Mouse (Mus musculus): Measurements from ENCODE around the gene Ly6g6f.

DNA sequence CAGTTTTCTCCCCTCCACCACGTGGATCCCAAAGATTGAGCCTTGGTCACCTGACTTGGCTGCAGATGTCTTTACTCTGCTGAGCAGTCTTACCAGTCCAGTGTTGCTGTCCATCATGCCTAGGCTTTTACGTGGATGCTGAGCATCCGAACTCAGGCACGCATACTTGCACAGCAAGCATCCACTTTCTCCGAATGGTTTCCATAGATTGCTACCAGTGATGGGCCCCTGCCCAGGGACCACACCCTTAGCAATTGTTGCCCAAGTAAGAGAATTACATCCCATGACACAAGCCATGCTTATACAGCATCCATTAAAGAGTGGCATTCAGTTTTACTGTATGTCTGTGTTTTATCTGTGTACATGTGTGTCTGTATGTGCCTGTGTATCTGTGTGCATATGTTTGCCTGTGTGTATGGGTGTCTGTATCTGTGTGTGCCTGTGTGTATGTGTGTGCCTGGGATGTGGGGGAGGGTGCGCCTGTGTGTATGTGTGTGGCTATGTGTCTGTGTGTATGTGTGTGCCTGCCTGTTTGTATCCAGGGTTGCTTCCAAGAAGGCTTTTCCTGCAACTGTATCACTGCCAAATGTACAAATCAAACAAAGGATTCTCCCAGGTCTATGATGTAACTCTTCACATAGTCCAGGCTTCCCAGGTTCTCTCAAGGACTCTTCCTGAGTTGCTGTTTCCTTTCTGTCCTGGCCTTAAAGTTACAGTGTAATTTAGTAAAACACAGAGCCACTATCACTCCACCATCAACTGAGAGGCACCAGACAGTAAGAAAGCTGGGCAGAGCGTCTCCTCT, 29.5 kb downstream of the Ly6g6f start:
- TF ChIP-seq CTCF (IDR thresholded peaks at IDR 0.05; ENCODE audit: low read depth), result no peak
- TF ChIP-seq EP300 (optimal IDR thresholded peaks at IDR 0.05), result no peak

Data from stomach, postnatal 0 days (tissue).